Mouse (Mus musculus) MEL (cell line): ENCODE measurements around the gene Micu1. TPM values are rescaled to one million over a fixed set of nuclear protein-coding genes. Genes with fewer than 3 reads are reported as not detected.

Experiments used
- DNase-seq: peaks from one replicate; pipeline ENCODE4 v3.0.0; 2011; ENCODE audit warnings: low read depth, low spot score
- H3K27ac ChIP-seq: 2 replicates; pipeline ENCODE4 v1.5.1; 2012; ENCODE audit warnings: low read depth, mild to moderate bottlenecking, control low read depth, low read length, moderate library complexity; ENCODE audit not compliant: control insufficient read depth
- H3K27me3 ChIP-seq, 2 experiments: fragments of 150-350 bp in 1 of 2; sonication (generic) in 1 of 2; 2 replicates each; pipeline ENCODE4 v1.6.1; 2012; ENCODE audit warnings: low read length in 2 of 2, mild to moderate bottlenecking in 2 of 2, improper control_type of control experiment in 1 of 2, moderate library complexity in 1 of 2; ENCODE audit not compliant: insufficient read depth in 2 of 2, control insufficient read depth in 1 of 2
- H3K36me3 ChIP-seq, 2 experiments: 2 replicates each; pipeline ENCODE4 v1.6.1; 2012 to 2014; ENCODE audit warnings: low read length in 2 of 2, improper control_type of control experiment in 1 of 2, inconsistent platforms in 1 of 2, mild to moderate bottlenecking in 1 of 2; ENCODE audit not compliant: insufficient read depth in 2 of 2, control insufficient read depth in 1 of 2
- H3K4me1 ChIP-seq, 2 experiments: fragments of 150-350 bp in 1 of 2; sonication (generic) in 1 of 2; 2 replicates each; pipeline ENCODE4 v1.6.1; 2012; ENCODE audit warnings: low read length in 2 of 2, improper control_type of control experiment in 1 of 2, mild to moderate bottlenecking in 1 of 2; ENCODE audit not compliant: insufficient read depth in 2 of 2, control insufficient read depth in 1 of 2
- H3K4me3 ChIP-seq, 2 experiments: fragments of 150-350 bp in 1 of 2; sonication (generic) in 1 of 2; 2 replicates each; pipeline ENCODE4 v1.5.1; 2012; ENCODE audit warnings: low read depth in 2 of 2, low read length in 2 of 2, mild to moderate bottlenecking in 2 of 2, moderate library complexity in 2 of 2, control low read depth in 1 of 2, improper control_type of control experiment in 1 of 2; ENCODE audit not compliant: control insufficient read depth in 1 of 2, insufficient read depth in 1 of 2
- H3K79me2 ChIP-seq: 2 replicates; pipeline ENCODE4 v1.6.1; 2012; ENCODE audit warnings: mild to moderate bottlenecking, low read length, moderate library complexity; ENCODE audit not compliant: control insufficient read depth, poor library complexity, insufficient read depth
- H3K9ac ChIP-seq: 2 replicates; pipeline ENCODE4 v1.6.1; 2012; ENCODE audit warnings: low read depth, mild to moderate bottlenecking, control low read depth, low read length, moderate library complexity; ENCODE audit not compliant: control insufficient read depth, poor library complexity, severe bottlenecking
- H3K9me3 ChIP-seq: fragments of 150-350 bp; sonication (generic); replicated peaks from 2 replicates; pipeline ENCODE4 v1.6.1; 2012; ENCODE audit warnings: mild to moderate bottlenecking, low read length, improper control_type of control experiment, moderate library complexity; ENCODE audit not compliant: insufficient read depth
- CHD1 ChIP-seq: IDR thresholded peaks from 2 replicates; pipeline ENCODE4 v1.6.1; 2012; ENCODE audit warnings: low read depth, mild to moderate bottlenecking, inconsistent platforms, low read length, improper control_type of control experiment
- E2F4 ChIP-seq: IDR thresholded peaks from 2 replicates; pipeline ENCODE4 v1.6.1; 2011; ENCODE audit warnings: low read depth, low read length, improper control_type of control experiment, borderline replicate concordance
- ELF1 ChIP-seq: IDR thresholded peaks from 2 replicates; pipeline ENCODE4 v1.6.1; 2014; ENCODE audit warnings: low read depth, mild to moderate bottlenecking, inconsistent platforms, low read length, improper control_type of control experiment, moderate library complexity
- EP300 ChIP-seq, 2 experiments: IDR thresholded peaks; 2 replicates each; pipeline ENCODE4 v1.6.1; 2011; ENCODE audit warnings: improper control_type of control experiment in 2 of 2, low read length in 2 of 2, low read depth in 1 of 2, mild to moderate bottlenecking in 1 of 2
- GATA1 ChIP-seq: IDR thresholded peaks from 2 replicates; pipeline ENCODE4 v1.6.1; 2011; ENCODE audit warnings: low read depth, low read length, improper control_type of control experiment
- JUND ChIP-seq: IDR thresholded peaks from 2 replicates; pipeline ENCODE4 v1.6.1; 2011; ENCODE audit warnings: low read depth, mild to moderate bottlenecking, improper control_type of control experiment, low read length
- MAX ChIP-seq: IDR thresholded peaks from 2 replicates; pipeline ENCODE4 v1.6.1; 2011; ENCODE audit warnings: low read length, improper control_type of control experiment
- MAZ ChIP-seq: IDR thresholded peaks from 2 replicates; pipeline ENCODE4 v1.6.1; 2012; ENCODE audit warnings: low read depth, mild to moderate bottlenecking, inconsistent platforms, low read length, improper control_type of control experiment
- MEF2A ChIP-seq: IDR thresholded peaks from 2 replicates; pipeline ENCODE4 v1.6.1; 2014; ENCODE audit warnings: low read depth, mild to moderate bottlenecking, inconsistent platforms, low read length, improper control_type of control experiment; ENCODE audit not compliant: poor library complexity, insufficient replicate concordance, severe bottlenecking; ENCODE audit errors: extremely low read depth
- MYC ChIP-seq: IDR thresholded peaks from 2 replicates; pipeline ENCODE4 v1.6.1; 2011; ENCODE audit warnings: low read depth, mild to moderate bottlenecking, low read length, improper control_type of control experiment, moderate library complexity
- POLR2A ChIP-seq, 2 experiments: IDR thresholded peaks; 2 replicates each; pipeline ENCODE4 v1.6.1; 2011 to 2012; ENCODE audit warnings: low read length in 2 of 2, mild to moderate bottlenecking in 2 of 2, control low read depth in 1 of 2, improper control_type of control experiment in 1 of 2, low read depth in 1 of 2, moderate library complexity in 1 of 2; ENCODE audit not compliant: control insufficient read depth in 1 of 2, insufficient read depth in 1 of 2, poor library complexity in 1 of 2
- POLR2AphosphoS2 ChIP-seq: IDR thresholded peaks from 2 replicates; pipeline ENCODE4 v1.6.1; 2011; ENCODE audit warnings: low read length, improper control_type of control experiment
- POLR2AphosphoS5 ChIP-seq: IDR thresholded peaks from 2 replicates; pipeline ENCODE4 v1.6.1; 2012; ENCODE audit warnings: low read depth, borderline replicate concordance, mild to moderate bottlenecking, inconsistent platforms, low read length, moderate library complexity, mixed read lengths
- RAD21 ChIP-seq: IDR thresholded peaks from 2 replicates; pipeline ENCODE4 v1.6.1; 2011; ENCODE audit warnings: mild to moderate bottlenecking, low read depth, low read length, improper control_type of control experiment
- SIN3A ChIP-seq: IDR thresholded peaks from 2 replicates; pipeline ENCODE4 v1.6.1; 2012; ENCODE audit warnings: low read length, improper control_type of control experiment, inconsistent platforms
- TBP ChIP-seq: IDR thresholded peaks from 2 replicates; pipeline ENCODE4 v1.8.0; 2011; ENCODE audit warnings: low read depth, low read length, improper control_type of control experiment
- UBTF ChIP-seq: IDR thresholded peaks from 2 replicates; pipeline ENCODE4 v1.6.1; 2012; ENCODE audit warnings: low read depth, mild to moderate bottlenecking, inconsistent platforms, low read length, improper control_type of control experiment, moderate library complexity, borderline replicate concordance; ENCODE audit not compliant: insufficient read depth
- USF1 ChIP-seq: IDR thresholded peaks from 2 replicates; pipeline ENCODE4 v1.6.1; 2014; ENCODE audit warnings: low read depth, mild to moderate bottlenecking, inconsistent platforms, low read length, improper control_type of control experiment, moderate library complexity
- ZC3H11A ChIP-seq: IDR thresholded peaks from 2 replicates; pipeline ENCODE4 v1.6.1; 2012; ENCODE audit warnings: low read depth, mild to moderate bottlenecking, inconsistent platforms, low read length, improper control_type of control experiment
- ZKSCAN1 ChIP-seq: IDR thresholded peaks from 2 replicates; pipeline ENCODE4 v1.6.1; 2012; ENCODE audit warnings: low read depth, mild to moderate bottlenecking, inconsistent platforms, low read length, improper control_type of control experiment, moderate library complexity
- ZMIZ1 ChIP-seq: IDR thresholded peaks from 2 replicates; pipeline ENCODE4 v1.6.1; 2012; ENCODE audit warnings: low read depth, mild to moderate bottlenecking, inconsistent platforms, low read length, improper control_type of control experiment, moderate library complexity
- polyA plus RNA-seq, 2 experiments: library from polyadenylated mRNA; stranded (reverse) in 1 of 2; unstranded in 1 of 2; fragments of >175 nt in 1 of 2; fragments of >200 nt in 1 of 2; gene quantifications; 2 replicates each; pipeline versions ENCODE4 v1.2.1 to v1.2.4; 2012; ENCODE audit warnings: low replicate concordance in 2 of 2, low read depth in 1 of 2; ENCODE audit not compliant: insufficient read length in 2 of 2, insufficient read depth in 1 of 2, missing spikeins in 1 of 2
- total RNA-seq: library from RNA; depleted of rRNA; stranded (reverse); fragments of 300-350 nt; gene quantifications from 2 replicates; pipeline ENCODE4 v1.2.3, GENCODE M21; 2012

Micu1 gene
- total and polyA plus RNA-seq, 3 experiments, result 18.0 to 26.8 TPM; not detected in 1

GRCm38 (mm10) chr10:59736027-59736598 is 33.8 kb downstream of the Micu1 start:
- TF ChIP-seq USF1, result no peak
- TF ChIP-seq JUND, result no peak
- no peak for TF ChIP-seq POLR2AphosphoS5
- TF ChIP-seq POLR2A (IDR thresholded peaks at IDR 0.05; ENCODE audit: control insufficient read depth in 1 of 2, insufficient read depth in 1 of 2, low read depth in 1 of 2, low read length in 2 of 2, poor library complexity in 1 of 2), result no peak
- no peak for TF ChIP-seq ELF1
- no peak for TF ChIP-seq TBP
- TF ChIP-seq MYC, result no peak
- TF ChIP-seq CHD1, result no peak
- TF ChIP-seq RAD21, result no peak
- TF ChIP-seq EP300 (IDR thresholded peaks at IDR 0.05; ENCODE audit: low read depth in 1 of 2, low read length in 2 of 2), result no peak
- no peak for TF ChIP-seq ZKSCAN1
- TF ChIP-seq E2F4, result no peak
- TF ChIP-seq POLR2AphosphoS2, result no peak
- no peak for TF ChIP-seq MEF2A
- no peak for TF ChIP-seq MAZ
- TF ChIP-seq ZMIZ1, result no peak
- no peak for TF ChIP-seq ZC3H11A
- H3K9me3 ChIP-seq, result no peaks in the 10 kb centered on the region
- no peak overlapping the region for H3K4me3 ChIP-seq
- H3K4me1 ChIP-seq, result peaks cover 5 to 12% of the 10 kb centered on the region in 2 experiments
- no peak overlapping the region for H3K9ac ChIP-seq
- no peaks in the 10 kb centered on the region for H3K79me2 ChIP-seq
- H3K36me3 ChIP-seq, result peaks cover 0 to 8% of the 10 kb centered on the region in 2 experiments; a peak in 2 of 4 replicates
- DNase-seq, result no peak
- no peaks in the 10 kb centered on the region for H3K27me3 ChIP-seq
- H3K27ac ChIP-seq, result no peak overlapping the region

GRCm38 (mm10) chr10:59741448-59741847 is 39.2 kb downstream of the Micu1 start:
- H3K36me3 ChIP-seq, result peaks cover 0 to 8% of the 10 kb centered on the region in 2 experiments; a peak in 2 of 4 replicates
- TF ChIP-seq E2F4, result no peak
- no peak for TF ChIP-seq UBTF
- no peak for TF ChIP-seq GATA1
- TF ChIP-seq TBP, result no peak
- TF ChIP-seq MYC, result no peak
- TF ChIP-seq ZC3H11A, result no peak
- no peak for TF ChIP-seq ZKSCAN1
- no peak for TF ChIP-seq JUND
- TF ChIP-seq SIN3A, result no peak
- TF ChIP-seq POLR2AphosphoS2, result no peak
- TF ChIP-seq MEF2A, result no peak
- TF ChIP-seq MAX, result no peak

More at GRCm38 (mm10) chr10:59741448-59741847, 39.2 kb downstream of the Micu1 start:
- Histone ChIP-seq H3K27me3 (no peaks in the 10 kb centered on the region), H3K79me2 (no peaks in the 10 kb centered on the region), H3K9ac (no peak overlapping the region), H3K4me1 (peaks cover 5 to 8% of the 10 kb centered on the region in 2 experiments), H3K9me3 (no peaks in the 10 kb centered on the region), H3K27ac (no peak overlapping the region), H3K4me3 (no peak overlapping the region)
- no peak for DNase-seq
